Mouse (Mus musculus) cerebellum, postnatal 10 days (tissue): ENCODE data around the gene C1ql2.

Experiments used
- DNase-seq, 2 experiments: peaks; one replicate each; pipeline ENCODE4 v3.0.0; 2021; ENCODE audit warnings: mixed read lengths in 2 of 2

The C1ql2 gene

DNA sequence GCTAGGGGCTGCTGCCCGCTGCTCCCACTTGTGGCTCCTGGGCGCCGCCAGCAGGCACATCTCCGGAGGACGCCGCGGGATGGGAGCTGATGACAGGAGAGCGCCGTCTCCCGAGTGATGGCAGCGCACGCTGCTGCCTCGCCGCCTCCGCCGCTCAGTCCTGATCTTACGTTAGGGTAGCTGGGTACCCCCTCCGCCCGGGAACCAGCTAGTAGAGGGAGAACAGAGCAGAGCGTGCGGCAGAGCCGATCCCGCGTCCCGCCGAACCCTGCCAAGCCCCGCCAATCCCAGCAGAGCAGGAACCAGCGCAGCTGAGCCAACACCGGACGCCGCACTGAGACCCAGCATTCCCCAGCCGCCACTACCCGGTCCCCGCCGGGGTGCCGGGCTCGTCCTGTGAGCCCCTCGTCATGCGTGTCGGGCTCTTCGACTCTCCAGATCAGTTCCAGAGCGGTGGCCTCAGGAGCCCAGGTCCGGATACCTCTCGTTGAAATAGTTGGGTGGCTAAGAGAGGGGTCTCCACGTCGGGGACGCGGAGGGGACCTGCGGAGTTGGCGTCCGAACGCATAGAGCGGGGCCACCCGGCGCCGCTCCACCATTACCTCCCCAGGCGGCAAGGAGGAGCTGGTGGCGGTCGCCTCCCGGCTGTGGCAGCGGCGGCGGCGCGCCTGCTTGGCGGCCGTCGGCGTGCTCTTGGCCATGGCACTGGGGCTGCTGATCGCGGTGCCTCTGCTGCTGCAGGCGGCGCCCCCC, at the start of gene C1ql2:
Gene C1ql2 (plus strand): TSS at position 164 of the 753 bp plus-strand sequence.
- peak; percentile 34 to 51 for DNase-seq

DNA sequence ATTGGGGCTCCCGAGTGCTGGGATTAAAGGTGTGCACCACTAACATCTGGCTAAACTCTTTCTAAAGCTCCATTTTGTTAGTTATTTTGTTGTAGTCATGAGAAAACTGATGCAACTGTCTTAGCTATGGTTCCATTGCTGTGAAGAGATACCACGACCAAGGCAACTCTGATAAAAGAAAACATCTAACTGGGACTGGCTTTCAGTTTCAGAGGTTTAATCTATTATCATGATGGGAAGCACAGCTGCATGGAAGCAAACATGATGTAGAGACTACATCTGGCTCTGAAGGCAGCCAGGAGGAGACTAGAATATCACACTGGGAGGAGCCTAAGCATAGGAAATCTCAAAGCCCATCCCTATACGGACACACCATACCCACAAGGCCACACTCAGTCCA, 48.7 kb upstream of the C1ql2 start:
- DNase-seq: no peak

DNA sequence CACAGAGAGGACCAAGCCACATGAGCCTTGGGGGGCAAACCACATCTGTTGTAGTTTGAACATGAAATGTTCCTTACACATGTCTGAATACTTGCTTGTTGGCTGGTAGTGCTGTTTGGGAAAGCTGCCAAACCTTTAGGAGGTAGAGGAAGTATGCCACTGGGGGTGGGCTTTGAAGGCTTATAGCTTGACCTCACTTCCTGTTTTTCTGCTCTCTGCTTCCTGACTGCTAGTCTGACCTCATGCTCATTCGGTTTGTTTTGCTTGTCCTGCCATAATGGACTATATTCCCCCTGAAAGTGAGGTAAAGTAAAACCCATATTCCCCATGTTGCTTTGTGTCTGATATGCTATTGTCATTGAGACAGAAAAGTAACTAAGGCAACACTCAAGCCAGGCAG, 46.6 kb upstream of the C1ql2 start:
- DNase-seq: no peak

DNA sequence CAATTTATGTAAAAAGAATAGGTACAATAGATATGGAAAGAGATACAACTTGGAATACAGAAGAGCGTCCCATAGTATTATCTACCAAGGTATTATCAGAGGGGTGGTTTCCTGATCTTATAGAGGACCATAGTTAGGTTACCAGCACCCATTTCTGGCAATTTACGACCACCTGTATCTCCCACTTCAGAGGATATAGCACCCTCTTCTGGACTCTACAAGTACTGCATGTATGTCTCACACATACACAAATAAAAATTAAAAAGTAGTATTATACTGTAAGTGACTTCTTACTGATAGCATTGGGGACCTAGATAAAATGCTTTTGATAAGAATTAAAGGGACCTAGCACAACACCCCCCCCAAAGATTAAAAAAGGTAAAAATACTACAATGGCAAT, 43.4 kb upstream of the C1ql2 start:
- no peak for DNase-seq

DNA sequence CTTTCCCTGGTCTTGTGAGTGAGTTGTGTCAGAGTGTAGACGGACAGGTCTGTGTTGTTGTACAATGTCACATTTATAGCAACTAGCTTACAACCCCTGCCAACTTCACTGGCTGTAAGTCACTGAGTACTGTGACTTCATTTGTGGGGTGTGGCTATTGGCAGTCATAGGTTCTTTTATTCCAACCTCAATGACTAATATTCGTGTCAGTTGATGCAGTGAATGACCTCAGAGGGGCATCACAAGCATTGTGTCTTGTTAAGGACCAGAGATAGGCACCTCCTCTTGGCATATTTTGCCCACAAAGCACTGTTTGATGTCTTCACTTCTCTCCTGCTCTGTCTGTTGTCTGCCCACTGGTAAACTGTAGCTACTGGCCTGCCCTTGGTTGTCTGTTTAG, 34.6 kb upstream of the C1ql2 start:
- DNase-seq: no peak

DNA sequence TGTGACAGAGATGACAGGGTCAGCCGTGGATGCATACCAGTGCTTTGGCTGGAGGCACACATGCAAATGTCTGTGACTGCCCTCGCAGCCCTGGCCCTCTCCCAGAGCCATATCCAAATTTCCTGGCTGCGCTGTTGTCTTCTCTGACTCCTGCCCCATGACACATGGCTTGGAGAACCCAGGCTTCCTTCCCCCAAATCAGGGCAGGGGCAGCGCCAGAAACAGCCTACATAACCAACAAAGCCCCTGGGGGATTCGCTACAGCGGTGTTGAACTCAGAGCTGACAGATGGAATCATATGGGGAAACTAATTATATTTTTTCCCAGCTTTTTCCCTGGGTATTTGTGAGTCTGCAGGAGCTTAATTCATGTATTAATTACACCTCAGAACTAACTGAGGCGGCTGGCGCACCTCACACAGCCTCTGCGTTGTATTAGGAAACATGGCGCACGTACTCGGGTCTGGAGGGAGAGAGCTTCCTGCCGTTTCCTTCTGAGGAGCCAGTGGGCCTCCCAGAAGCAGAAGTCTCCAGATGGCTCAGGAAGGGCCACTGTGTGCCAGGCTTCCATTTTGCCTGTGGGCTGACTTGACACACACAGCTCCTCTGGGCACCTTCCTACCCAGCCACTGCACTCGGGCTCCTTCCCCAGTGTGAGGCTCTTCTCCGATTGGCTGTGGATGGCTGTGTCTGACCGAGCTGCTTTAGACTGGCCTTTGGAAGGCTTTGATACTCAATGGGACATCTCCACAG, 18.9 kb upstream of the C1ql2 start:
- peak; percentile 70 to 81 for DNase-seq

DNA sequence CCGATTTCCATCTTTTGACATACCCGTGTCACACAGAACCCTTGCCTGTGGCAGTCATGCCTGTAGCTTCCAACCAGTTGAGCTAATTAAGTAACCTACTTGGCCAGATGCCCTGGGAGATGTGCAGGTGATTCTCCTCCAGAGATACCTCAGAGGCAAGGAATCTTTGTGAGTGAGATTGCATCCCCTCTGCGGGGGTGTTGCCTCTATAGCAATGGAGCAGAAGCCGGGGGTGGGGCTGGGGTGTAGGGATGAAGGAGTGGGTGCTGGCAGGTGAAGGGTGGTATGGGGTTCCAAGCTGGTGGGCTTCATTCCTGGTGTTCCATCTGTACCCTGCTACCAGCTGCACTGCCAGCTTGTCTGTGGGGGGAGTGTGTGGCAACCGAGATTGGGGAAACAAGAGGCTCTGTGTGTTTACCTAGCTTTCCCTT, 17.2 kb upstream of the C1ql2 start:
- DNase-seq: peak; percentile 54 to 55

DNA sequence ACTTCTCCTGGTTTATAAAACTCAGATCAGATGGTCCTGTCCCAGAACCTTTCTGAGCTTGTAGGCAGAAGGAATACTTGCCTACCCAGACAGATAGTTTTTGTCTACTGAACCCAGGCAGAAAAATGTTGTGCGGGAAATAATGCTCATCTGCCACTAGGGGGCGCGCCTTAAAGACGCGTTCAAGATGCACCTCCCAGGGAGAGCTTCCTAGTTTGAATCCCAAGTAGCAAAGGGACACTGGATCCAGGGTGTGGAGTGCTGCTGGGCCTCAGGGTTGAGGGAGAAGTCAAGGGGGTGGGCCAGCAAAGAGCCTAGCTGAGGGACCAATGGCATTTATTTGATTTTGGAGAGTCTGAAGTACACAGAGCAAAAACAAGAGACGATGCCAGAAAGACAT, 12.7 kb upstream of the C1ql2 start:
- DNase-seq: peak; percentile 64 to 71

DNA sequence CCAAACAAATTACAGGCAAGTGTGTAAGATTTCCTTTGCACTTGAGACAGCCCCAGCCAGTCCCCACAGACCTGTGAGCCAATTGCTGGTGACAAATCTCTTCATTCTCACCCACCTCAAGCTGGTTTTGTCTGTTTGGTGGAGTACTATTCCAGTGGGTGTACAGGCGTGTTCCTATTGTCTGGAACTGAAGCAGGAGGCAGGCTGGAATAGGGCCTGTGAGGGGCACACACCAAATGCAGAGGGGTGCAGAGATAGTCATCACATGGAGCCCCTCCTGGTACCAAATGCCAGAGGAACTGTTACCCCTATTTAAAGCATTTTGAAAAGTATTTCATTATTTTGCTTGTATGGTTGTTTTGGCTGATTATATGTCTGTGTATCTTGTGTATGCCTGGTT, 12.2 kb upstream of the C1ql2 start:
- no peak for DNase-seq

DNA sequence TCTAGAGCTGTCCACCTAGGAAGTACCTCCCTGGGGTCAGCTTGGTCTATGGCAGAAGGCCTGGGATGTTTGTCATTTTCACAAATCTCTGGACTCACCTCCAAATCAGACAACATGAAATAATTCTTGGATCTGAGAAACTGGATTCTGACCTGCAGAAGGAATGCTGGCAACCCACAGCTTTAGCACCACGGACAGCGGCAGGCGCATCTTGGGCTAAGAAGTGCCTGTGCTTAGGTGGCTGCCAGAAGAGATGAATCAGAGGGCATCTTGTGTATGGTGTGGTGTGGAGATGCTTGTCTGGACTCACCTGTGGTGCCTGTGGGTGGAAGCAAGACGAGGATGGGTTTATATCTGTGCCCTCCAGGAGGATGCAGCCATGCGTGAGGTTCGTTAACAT, 8.5 kb upstream of the C1ql2 start:
- peak in 1 of 2 experiments; percentile 16 for DNase-seq

DNA sequence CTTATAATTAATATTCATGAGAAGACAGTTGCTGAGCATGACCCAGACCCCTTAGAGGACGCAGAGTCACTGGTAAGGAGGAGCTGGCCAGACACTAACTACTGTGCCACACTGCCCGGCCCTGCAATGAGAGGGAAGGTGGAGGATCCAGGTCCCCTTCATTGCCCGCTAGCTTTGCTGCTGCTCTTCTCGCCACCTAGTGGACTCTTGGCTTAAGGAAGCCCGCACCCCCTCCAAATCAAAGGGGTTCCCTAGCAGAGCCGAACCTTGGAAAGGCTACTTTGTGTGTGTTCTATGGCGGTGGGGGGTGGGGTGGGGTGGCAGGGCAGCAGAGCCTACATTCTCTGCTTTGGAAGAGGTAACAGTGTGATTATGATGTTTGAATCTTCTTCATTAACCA, 2.4 kb upstream of the C1ql2 start:
- peak; percentile 41 to 49 for DNase-seq

DNA sequence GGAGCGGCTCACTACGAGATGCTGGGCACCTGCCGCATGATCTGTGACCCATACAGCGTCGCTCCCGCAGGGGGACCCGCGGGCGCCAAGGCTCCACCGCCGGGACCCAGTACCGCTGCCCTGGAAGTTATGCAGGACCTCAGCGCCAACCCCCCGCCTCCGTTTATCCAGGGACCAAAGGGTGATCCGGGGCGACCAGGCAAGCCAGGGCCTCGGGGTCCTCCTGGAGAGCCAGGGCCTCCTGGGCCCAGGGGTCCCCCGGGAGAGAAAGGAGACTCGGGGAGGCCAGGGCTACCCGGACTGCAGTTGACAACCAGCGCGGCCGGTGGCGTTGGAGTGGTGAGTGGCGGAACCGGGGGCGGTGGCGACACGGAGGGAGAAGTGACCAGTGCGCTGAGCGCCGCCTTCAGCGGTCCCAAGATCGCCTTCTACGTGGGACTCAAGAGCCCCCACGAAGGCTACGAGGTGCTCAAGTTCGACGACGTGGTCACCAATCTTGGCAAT, 842 bp downstream of the C1ql2 start:
- DNase-seq: peak; percentile 13 to 19

DNA sequence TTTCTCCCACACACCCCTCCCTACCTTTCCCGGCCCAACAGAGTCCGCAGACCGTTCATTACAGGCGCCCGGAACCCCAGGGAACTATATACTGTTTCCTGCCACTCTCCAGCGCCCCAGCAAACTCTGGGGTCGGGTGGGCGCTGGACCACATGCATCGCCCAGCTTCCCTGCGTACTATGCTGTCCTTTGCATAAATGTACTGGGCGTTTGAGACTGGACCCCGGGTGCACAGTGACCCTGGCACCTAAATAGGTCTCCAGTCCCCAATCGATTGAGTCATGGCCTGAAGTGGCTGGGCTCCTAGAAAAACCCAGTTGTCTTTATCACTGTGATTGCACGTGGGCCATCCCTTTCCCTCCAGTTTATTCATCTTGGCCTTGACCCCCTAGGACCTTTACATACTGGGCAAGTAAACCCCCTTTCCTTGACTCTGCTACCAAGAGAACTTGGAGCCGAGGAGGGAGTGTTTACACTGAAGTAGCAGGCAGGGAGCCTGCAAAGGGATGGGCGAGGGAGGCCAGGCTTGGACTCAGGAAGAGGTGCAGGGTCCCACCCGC, 1.5 kb downstream of the C1ql2 start:
- DNase-seq: no peak

DNA sequence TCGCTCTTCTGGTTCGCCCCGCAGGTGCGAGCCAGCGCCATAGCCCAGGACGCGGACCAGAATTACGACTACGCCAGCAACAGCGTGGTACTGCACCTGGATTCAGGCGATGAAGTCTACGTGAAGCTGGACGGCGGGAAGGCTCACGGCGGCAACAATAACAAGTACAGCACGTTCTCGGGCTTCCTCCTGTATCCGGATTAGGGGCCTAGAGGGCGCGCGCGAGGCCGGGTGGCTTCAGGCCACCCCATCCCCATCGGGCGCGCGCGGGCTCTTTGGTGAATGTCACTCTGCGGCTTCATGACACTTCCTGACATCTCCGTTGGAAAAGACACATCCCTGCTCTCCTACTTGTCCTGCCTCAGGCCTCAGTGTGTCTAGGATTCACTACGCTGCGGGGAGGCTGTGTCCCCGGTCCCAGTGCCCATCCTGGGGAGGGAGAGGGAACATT, 2.0 kb downstream of the C1ql2 start:
- peak; percentile 81 for DNase-seq

DNA sequence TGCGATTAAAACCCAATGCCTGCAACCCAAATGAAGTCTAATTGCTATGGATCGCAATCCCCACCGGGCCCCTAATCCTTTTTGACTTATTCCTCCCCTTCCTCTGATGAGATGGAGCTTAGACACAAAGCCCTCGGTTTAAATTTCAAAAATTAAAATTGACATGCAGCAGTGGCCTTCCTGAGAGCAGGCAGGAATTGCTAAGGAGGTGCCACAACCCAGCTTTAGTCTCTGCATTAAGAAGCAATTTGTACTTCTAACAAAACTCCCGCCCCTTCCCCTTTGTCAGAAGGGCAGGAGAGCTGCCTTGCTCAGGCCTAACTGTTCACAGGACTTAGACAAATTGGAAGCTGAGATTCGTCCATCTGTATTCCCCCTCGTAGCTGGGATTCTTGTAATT, 4.6 kb downstream of the C1ql2 start:
- DNase-seq: no peak

DNA sequence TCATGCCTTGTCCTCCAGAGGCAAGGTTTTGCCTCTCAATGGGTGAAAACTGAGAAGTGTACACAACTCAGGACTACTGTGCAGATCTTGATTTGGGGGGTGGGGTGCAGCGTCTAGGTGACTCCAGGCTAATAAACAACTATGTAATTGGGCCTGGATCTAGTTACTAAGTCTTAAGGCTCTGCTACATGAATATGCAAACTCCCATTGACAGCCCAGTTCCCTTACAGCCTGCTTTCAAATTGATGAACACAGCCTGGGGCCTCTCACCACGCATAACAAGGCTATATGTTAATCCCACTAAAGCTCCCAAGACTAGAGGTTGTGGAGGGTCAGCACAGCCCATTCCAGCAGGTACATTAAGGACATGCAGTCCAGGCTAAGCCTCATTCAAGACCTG, 14.0 kb downstream of the C1ql2 start:
- DNase-seq: no peak

DNA sequence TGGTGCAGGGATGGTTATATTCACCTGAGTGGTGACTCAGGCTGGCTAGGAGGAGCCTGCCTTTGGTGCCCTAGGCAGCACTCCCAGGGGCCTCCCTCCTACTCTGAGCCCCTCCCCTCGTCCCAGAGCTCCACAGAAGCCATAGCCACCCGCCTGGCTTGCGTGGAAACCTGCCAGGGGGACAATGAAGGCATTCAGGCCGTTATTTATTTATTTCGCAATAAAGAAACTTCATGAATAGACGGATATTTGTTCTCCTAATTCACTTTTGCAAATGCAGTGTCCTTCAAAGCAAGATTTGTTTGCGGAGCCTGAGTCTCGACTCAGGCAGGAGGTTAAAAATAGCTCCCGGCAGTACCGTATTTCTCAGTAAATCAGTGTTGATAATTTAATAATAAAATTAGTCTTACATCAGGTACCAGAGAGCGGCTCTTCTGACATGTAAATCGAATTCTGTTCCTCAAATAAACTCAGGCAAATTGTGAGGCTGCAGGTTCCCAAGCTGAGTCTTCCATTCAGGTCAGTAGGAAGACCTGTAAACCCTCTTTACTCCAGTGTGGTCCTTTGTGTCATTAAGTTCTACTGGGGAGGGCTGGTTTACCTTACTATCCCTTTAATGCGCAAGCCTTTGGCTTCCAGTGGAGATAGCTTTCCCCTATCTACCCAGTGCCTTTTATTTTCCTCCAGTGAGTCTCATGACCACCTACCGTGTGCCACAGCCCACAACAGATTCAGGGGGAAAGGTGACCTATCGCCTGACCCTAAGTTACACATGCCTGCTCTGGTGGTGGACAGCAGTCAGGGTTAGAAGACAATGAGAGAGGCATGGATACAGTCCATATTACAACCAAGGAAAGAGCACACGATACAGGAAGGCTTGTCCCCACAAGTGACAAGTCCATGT, 17.2 kb downstream of the C1ql2 start:
- DNase-seq: peak; percentile 32 to 59

DNA sequence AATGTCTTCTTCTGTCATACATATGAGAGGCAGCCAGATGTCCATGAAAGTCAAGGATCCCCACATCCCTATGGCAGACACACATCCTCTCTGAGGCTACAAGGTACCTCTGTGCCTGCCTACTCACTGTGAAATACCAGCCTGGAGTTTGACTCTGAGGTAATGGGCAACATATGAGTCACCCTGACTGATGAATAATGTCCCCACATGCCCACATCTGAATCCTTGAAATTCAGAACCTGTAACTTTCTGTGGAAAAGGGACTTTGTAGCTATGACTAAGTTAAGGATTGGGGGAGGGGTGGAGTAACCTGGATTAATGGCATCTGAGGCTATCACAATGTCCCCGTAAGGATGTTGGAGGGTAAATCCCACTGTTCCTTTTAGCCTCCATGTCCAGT, 23.3 kb downstream of the C1ql2 start:
- DNase-seq: no peak

DNA sequence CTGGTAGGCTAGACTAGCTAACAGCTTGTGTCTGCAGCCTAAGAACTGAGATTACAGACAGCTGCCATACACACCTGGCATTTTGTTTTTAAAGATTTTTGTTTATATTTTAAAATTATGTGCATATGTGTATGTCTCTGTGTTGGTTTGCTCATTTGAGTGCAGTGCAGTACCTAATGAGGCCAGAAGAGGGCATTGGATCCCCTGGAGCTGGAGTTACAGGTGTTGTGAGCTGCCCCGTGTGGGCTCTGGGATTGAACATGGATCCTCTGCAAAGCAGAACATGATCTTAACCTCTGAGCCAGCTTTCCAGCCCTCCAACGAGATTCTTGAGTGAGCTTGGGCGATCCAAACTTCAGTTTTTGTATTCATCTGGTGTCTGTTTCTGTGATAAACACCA, 27.8 kb downstream of the C1ql2 start:
- DNase-seq: no peak

DNA sequence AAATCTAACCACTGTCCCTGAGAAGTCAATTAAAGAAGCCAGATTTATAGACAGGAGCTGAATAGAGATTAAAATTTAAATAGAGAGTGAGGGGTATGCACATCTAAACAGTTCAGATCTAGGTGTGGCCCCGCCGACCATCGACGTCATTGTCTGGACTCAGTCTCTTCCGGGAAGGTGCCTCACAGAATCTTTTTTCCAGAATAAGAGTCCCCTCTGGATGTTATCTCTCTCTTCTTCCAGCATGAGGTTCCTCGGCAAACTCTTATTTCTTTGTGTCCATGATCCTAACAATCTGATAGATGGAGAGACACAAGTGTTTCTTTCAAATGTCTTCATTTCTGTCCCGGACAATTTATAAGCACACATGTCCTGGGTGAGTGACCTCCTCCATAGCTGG, 33.7 kb downstream of the C1ql2 start:
- DNase-seq: no peak

DNA sequence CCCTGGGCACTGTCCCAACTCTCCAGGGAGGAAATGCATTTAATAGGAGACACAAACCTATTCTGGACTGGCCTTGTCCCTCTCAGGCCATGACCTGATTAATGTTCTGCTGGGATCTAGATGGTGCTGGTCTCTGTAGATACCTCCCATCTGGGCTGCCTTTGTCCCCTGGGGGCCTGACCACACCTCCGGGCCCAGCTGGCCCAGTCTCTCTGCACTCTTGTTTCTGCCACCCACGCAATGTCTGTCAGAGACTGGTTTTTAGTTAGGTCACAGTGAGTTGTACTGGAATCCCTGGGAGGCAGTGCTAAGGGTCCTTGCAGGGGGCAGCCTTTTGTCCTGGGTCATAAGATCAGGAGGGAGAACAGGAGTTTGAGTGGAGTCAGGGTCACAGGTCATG, 34.5 kb downstream of the C1ql2 start:
- DNase-seq: peak in 1 of 2 experiments; percentile 3

DNA sequence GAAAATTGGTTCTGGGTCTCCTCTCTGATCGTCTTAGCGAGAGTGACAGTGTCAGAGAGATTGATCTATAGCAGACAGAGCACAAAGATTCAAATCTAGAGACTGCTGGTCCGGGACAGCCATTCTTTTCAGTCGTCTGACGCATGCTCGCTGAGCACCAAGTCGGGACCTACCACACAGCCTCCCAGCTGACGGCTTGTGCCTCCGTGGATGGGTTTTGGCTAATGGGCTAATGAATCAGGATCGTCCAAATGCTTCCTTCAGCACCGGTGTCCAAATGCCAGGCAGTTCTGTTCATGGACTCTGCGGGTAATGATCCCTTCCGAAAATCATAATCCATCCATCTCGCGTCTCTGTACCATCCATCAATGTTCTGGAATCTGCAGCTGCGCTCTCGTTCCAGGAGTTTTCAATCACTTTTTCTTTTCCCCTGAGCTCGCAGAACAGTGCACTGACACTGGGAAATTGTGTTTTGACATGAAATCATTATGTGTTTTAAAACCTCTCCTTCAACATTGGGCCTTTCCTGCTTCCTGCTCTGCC, 44.7 kb downstream of the C1ql2 start:
- DNase-seq: no peak
